Mouse (Mus musculus) spleen, adult 2 months (tissue): ENCODE data around the gene Lyzl4.

Experiments used
- CTCF ChIP-seq: fragments of 200-500 bp; IDR thresholded peaks from 2 replicates; pipeline ENCODE4 v1.5.1; 2011; ENCODE audit warnings: mild to moderate bottlenecking, inconsistent platforms; ENCODE audit not compliant: insufficient read depth, insufficient read length, insufficient replicate concordance; ENCODE audit errors: extremely low read depth
- POLR2A ChIP-seq: fragments of 200-500 bp; IDR thresholded peaks from 2 replicates; pipeline ENCODE4 v1.6.1; 2011; ENCODE audit warnings: low read depth, low read length, inconsistent platforms

DNA sequence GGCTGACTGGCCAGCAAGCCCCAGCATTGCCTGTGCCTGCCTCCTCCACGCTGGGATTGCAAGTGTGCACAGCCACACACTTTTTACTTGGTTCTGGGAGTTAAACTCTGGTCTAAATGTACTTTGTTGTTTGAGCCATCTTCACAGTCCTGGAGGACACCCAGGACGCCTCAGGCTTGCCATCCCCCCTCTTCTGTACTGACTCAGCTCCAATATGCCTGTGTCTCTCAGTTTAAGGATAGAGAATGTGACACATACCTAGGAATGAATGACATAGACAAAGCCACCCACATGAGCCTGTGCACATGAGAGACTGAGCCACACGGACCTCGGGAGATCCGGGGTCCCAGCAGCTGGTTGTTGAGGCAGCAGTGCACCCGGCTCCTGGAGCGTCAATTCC, 78.6 kb downstream of the Lyzl4 start:
- no peak for TF ChIP-seq POLR2A
- no peak for TF ChIP-seq CTCF
